Mouse (Mus musculus) forebrain, embryonic 12.5 days (tissue): ENCODE measurements around the gene Pga5. TPM values are rescaled to one million over a fixed set of nuclear protein-coding genes. Genes with fewer than 3 reads are reported as not detected.

ENCODE experiments used
- ATAC-seq: fragments of 200-750 bp; cut with Nextera tagmentation; 2 replicates; pipeline ENCODE4 v1.8.0; 2017; ENCODE audit warnings: moderate TSS enrichment; ENCODE audit not compliant: low FRiP score
- H3K27ac ChIP-seq: fragments of 300-500 bp; sonication (generic); 2 replicates; pipeline ENCODE4 v1.5.1; 2016; ENCODE audit warnings: mild to moderate bottlenecking
- H3K27me3 ChIP-seq: fragments of 300-500 bp; sonication (generic); 2 replicates; pipeline ENCODE4 v1.6.1; 2016; ENCODE audit warnings: mild to moderate bottlenecking
- H3K36me3 ChIP-seq: fragments of 300-500 bp; sonication (generic); replicated peaks from 2 replicates; pipeline ENCODE4 v1.6.1; 2016; ENCODE audit warnings: mild to moderate bottlenecking
- H3K4me1 ChIP-seq: fragments of 300-500 bp; sonication (generic); 2 replicates; pipeline ENCODE4 v1.6.1; 2016
- H3K4me2 ChIP-seq: fragments of 300-500 bp; sonication (generic); 2 replicates; pipeline ENCODE4 v1.6.1; 2016; ENCODE audit warnings: mild to moderate bottlenecking, moderate library complexity
- H3K4me3 ChIP-seq: fragments of 300-500 bp; sonication (generic); replicated peaks from 2 replicates; pipeline ENCODE4 v1.5.1; 2016; ENCODE audit warnings: mild to moderate bottlenecking
- H3K9ac ChIP-seq: fragments of 300-500 bp; sonication (generic); 2 replicates; pipeline ENCODE4 v1.6.1; 2016; ENCODE audit warnings: mild to moderate bottlenecking
- H3K9me3 ChIP-seq: fragments of 300-500 bp; sonication (generic); 2 replicates; pipeline ENCODE4 v1.6.1; 2016
- WGBS: fragments of 180-500 bp; shearing (Covaris S2); methylation state at CpG from one replicate; pipeline ENCODE4 v1.1.7; 2016; 5-methylcytosine and 5-hydroxymethylcytosine counted together
- polyA plus RNA-seq: library from polyadenylated mRNA; unstranded; fragments of >200 nt; fragmentation: Nextera tagmentation; extraction: Ambion mirVana; gene quantifications from 2 replicates; pipeline ENCODE4 v1.2.1, GENCODE M21; 2016

The Pga5 gene
- polyA plus RNA-seq, 1 experiment from 2014 or later: not detected

GRCm38 (mm10) chr19:10713551-10713950 is 35.7 kb upstream of the Pga5 start:
- no peak overlapping the region for H3K4me3 ChIP-seq

GRCm38 (mm10) chr19:10712646-10713045 is 34.8 kb upstream of the Pga5 start:
- Histone ChIP-seq H3K9ac (no peak overlapping the region), H3K27ac (no peak overlapping the region), H3K4me1 (peaks cover 24% of the 10 kb centered on the region), H3K4me3 (no peak overlapping the region), H3K36me3 (peaks cover 42% of the 10 kb centered on the region), H3K9me3 (no peaks in the 10 kb centered on the region), H3K4me2 (no peak overlapping the region), H3K27me3 (no peaks in the 10 kb centered on the region)
- WGBS: 97% methylated on average over 12 of the region's 12 CpGs
- no peak for ATAC-seq

More at GRCm38 (mm10) chr19:10713551-10713950, 35.7 kb upstream of the Pga5 start:
- ATAC-seq: no peak
- H3K27ac ChIP-seq: no peak overlapping the region
- no peaks in the 10 kb centered on the region for H3K9me3 ChIP-seq
- H3K4me2 ChIP-seq: no peak overlapping the region
- 93% methylated on average over 10 of the region's 10 CpGs for WGBS
- H3K36me3 ChIP-seq: peaks cover 39% of the 10 kb centered on the region
- peaks cover 23% of the 10 kb centered on the region for H3K4me1 ChIP-seq
- no peaks in the 10 kb centered on the region for H3K27me3 ChIP-seq
- H3K9ac ChIP-seq: no peak overlapping the region

GRCm38 (mm10) chr19:10712194-10712593 is 34.3 kb upstream of the Pga5 start:
- H3K9ac ChIP-seq: no peak overlapping the region
- H3K4me3 ChIP-seq: no peak overlapping the region
- H3K27me3 ChIP-seq: no peaks in the 10 kb centered on the region
- H3K4me2 ChIP-seq: no peak overlapping the region
- no peak overlapping the region for H3K27ac ChIP-seq
- 90% methylated on average over 7 of the region's 7 CpGs for WGBS
- peaks cover 47% of the 10 kb centered on the region for H3K36me3 ChIP-seq
- H3K4me1 ChIP-seq: peaks cover 24% of the 10 kb centered on the region
- ATAC-seq: no peak
- H3K9me3 ChIP-seq: no peaks in the 10 kb centered on the region

GRCm38 (mm10) chr19:10710751-10711150 is 32.9 kb upstream of the Pga5 start:
- Histone ChIP-seq H3K9ac (no peak overlapping the region), H3K36me3 (peaks cover 54% of the 10 kb centered on the region), H3K4me1 (peaks cover 24% of the 10 kb centered on the region), H3K27ac (peak overlapping the region; percentile 50; the same call in 1 of the 2 replicates), H3K4me3 (no peak overlapping the region), H3K27me3 (no peaks in the 10 kb centered on the region), H3K9me3 (no peaks in the 10 kb centered on the region), H3K4me2 (no peak overlapping the region)
- ATAC-seq: no peak
- 94% methylated on average over 4 of the region's 4 CpGs for WGBS

- peak; percentile 61 for ATAC-seq
- H3K4me3 ChIP-seq: no peak overlapping the region
- H3K36me3 ChIP-seq: peaks cover 54% of the 10 kb centered on the region
- no peak overlapping the region for H3K4me2 ChIP-seq
- no peaks in the 10 kb centered on the region for H3K9me3 ChIP-seq
- peaks cover 24% of the 10 kb centered on the region for H3K4me1 ChIP-seq
- no peaks in the 10 kb centered on the region for H3K27me3 ChIP-seq
- H3K27ac ChIP-seq: peak overlapping the region; percentile 93
- whole genome bisulfite sequencing: 76% methylated on average over 9 of the region's 9 CpGs
- no peak overlapping the region for H3K9ac ChIP-seq
Measured at GRCm38 (mm10) chr19:10710088-10710511, 32.2 kb upstream of the Pga5 start.

- Histone ChIP-seq H3K4me3 (no peak overlapping the region), H3K4me1 (peaks cover 23% of the 10 kb centered on the region), H3K36me3 (peaks cover 54% of the 10 kb centered on the region), H3K27me3 (no peaks in the 10 kb centered on the region), H3K27ac (peak overlapping the region; percentile 93), H3K9ac (no peak overlapping the region), H3K9me3 (no peaks in the 10 kb centered on the region), H3K4me2 (no peak overlapping the region)
- peak; percentile 91 for ATAC-seq
- WGBS: 15% methylated on average over 8 of the region's 8 CpGs
Measured at GRCm38 (mm10) chr19:10709360-10710087, 31.7 kb upstream of the Pga5 start.

- Histone ChIP-seq H3K4me2 (no peak overlapping the region), H3K4me3 (no peak overlapping the region), H3K4me1 (peaks cover 19% of the 10 kb centered on the region)
Measured at GRCm38 (mm10) chr19:10708900-10709299, 31.0 kb upstream of the Pga5 start.

GRCm38 (mm10) chr19:10707881-10708280 is 30.0 kb upstream of the Pga5 start:
- H3K4me2 ChIP-seq: no peak overlapping the region
- WGBS: 93% methylated on average over 1 of the region's 1 CpGs
- H3K27me3 ChIP-seq: no peaks in the 10 kb centered on the region
- H3K9me3 ChIP-seq: no peaks in the 10 kb centered on the region
- 0 out of 2 replicates have a peak overlapping the region, but pooled peaks have one; percentile 33 for H3K27ac ChIP-seq
- no peak for ATAC-seq
- peaks cover 19% of the 10 kb centered on the region for H3K4me1 ChIP-seq
- H3K36me3 ChIP-seq: peaks cover 40% of the 10 kb centered on the region
- no peak overlapping the region for H3K4me3 ChIP-seq
- no peak overlapping the region for H3K9ac ChIP-seq

More at GRCm38 (mm10) chr19:10708900-10709299, 31.0 kb upstream of the Pga5 start:
- no peak; the same call in 1 of the 2 replicates for ATAC-seq
- H3K9me3 ChIP-seq: no peaks in the 10 kb centered on the region
- H3K9ac ChIP-seq: no peak overlapping the region
- peaks cover 50% of the 10 kb centered on the region for H3K36me3 ChIP-seq
- WGBS: 51% methylated on average over 6 of the region's 6 CpGs
- peak overlapping the region; percentile 93 for H3K27ac ChIP-seq
- H3K27me3 ChIP-seq: no peaks in the 10 kb centered on the region

- Histone ChIP-seq H3K4me2 (no peak overlapping the region), H3K9ac (no peak overlapping the region), H3K9me3 (no peaks in the 10 kb centered on the region), H3K27me3 (no peaks in the 10 kb centered on the region), H3K36me3 (peaks cover 34% of the 10 kb centered on the region), H3K4me1 (peaks cover 19% of the 10 kb centered on the region), H3K27ac (no peak overlapping the region), H3K4me3 (no peak overlapping the region)
- WGBS: 77% methylated on average over 13 of the region's 13 CpGs
- no peak for ATAC-seq
Measured at GRCm38 (mm10) chr19:10707087-10707875, 29.4 kb upstream of the Pga5 start.

- no peaks in the 10 kb centered on the region for H3K9me3 ChIP-seq
- H3K9ac ChIP-seq: no peak overlapping the region
- peaks cover 33% of the 10 kb centered on the region for H3K4me1 ChIP-seq
- 91% methylated on average over 8 of the region's 8 CpGs for WGBS
- H3K4me3 ChIP-seq: no peak overlapping the region
- no peak overlapping the region for H3K27ac ChIP-seq
- peaks cover 15% of the 10 kb centered on the region; the same call in 1 of the 2 replicates for H3K36me3 ChIP-seq
- no peaks in the 10 kb centered on the region for H3K27me3 ChIP-seq
- no peak overlapping the region for H3K4me2 ChIP-seq
- no peak for ATAC-seq
Measured at GRCm38 (mm10) chr19:10703470-10703869, 25.6 kb upstream of the Pga5 start.

- no peaks in the 10 kb centered on the region for H3K27me3 ChIP-seq
- H3K4me1 ChIP-seq: peaks cover 43% of the 10 kb centered on the region
- H3K9ac ChIP-seq: no peak overlapping the region
- ATAC-seq: no peak
- no peak overlapping the region for H3K27ac ChIP-seq
- H3K4me2 ChIP-seq: no peak overlapping the region
- no peaks in the 10 kb centered on the region for H3K9me3 ChIP-seq
- 91% methylated on average over 8 of the region's 8 CpGs for WGBS
- peaks cover 6% of the 10 kb centered on the region; the same call in 1 of the 2 replicates for H3K36me3 ChIP-seq
- no peak overlapping the region for H3K4me3 ChIP-seq
Measured at GRCm38 (mm10) chr19:10702125-10702524, 24.3 kb upstream of the Pga5 start.

- no peaks in the 10 kb centered on the region for H3K9me3 ChIP-seq
- no peak overlapping the region for H3K27ac ChIP-seq
- no peak overlapping the region for H3K9ac ChIP-seq
- WGBS: 57% methylated on average over 6 of the region's 6 CpGs
- no peak overlapping the region for H3K4me3 ChIP-seq
- H3K36me3 ChIP-seq: no peaks in the 10 kb centered on the region
- H3K4me1 ChIP-seq: peaks cover 47% of the 10 kb centered on the region
- no peak overlapping the region for H3K4me2 ChIP-seq
- 0 out of 2 replicates have a peak, but pooled peaks have one; percentile 31 for ATAC-seq
- no peaks in the 10 kb centered on the region for H3K27me3 ChIP-seq
Measured at GRCm38 (mm10) chr19:10701013-10701726, 23.3 kb upstream of the Pga5 start.
